Mouse (Mus musculus) embryo, embryonic 9.5 days (tissue): ENCODE data around the gene Stk11.
A peak's percentile ranks its signal among the peaks of the same experiment; 100 is the strongest.

ENCODE experiments used
- DNase-seq: peaks from one replicate; pipeline ENCODE4 v3.0.0-alpha.2; 2017; ENCODE audit errors: extremely low spot score

Stk11 gene

GRCm38 (mm10) chr10:80095547-80095946 lies 20.1 kb upstream of the Stk11 start:
- no peak for DNase-seq

- peak; percentile 63 for DNase-seq
Measured at GRCm38 (mm10) chr10:80097275-80097674, 18.3 kb upstream of the Stk11 start.

GRCm38 (mm10) chr10:80098630-80099029 lies 17.0 kb upstream of the Stk11 start:
- no peak for DNase-seq

- no peak for DNase-seq
Measured at GRCm38 (mm10) chr10:80100982-80101381, 14.6 kb upstream of the Stk11 start.

GRCm38 (mm10) chr10:80102216-80102915 lies 13.2 kb upstream of the Stk11 start:
- peak; percentile 86 for DNase-seq

GRCm38 (mm10) chr10:80103032-80103431 lies 12.6 kb upstream of the Stk11 start:
- no peak for DNase-seq

GRCm38 (mm10) chr10:80104181-80104580 lies 11.4 kb upstream of the Stk11 start:
- no peak for DNase-seq

- no peak for DNase-seq
Measured at GRCm38 (mm10) chr10:80105460-80105859, 10.1 kb upstream of the Stk11 start, which contains the start of gene Sbno2. Gene Sbno2 (minus strand): TSS chr10:80105571.

- DNase-seq = no peak
Measured at GRCm38 (mm10) chr10:80105926-80106325, 9.7 kb upstream of the Stk11 start.

- DNase-seq = no peak
Measured at GRCm38 (mm10) chr10:80107678-80108077, 7.9 kb upstream of the Stk11 start.

GRCm38 (mm10) chr10:80114341-80115284 lies 990 bp upstream of the Stk11 start:
- peak; percentile 93 for DNase-seq

- no peak for DNase-seq
Measured at GRCm38 (mm10) chr10:80115944-80116335, 337 bp downstream of the Stk11 start.

- peak; percentile 46 for DNase-seq
Measured at GRCm38 (mm10) chr10:80116563-80116926, 942 bp downstream of the Stk11 start.

GRCm38 (mm10) chr10:80116927-80117691 lies 1.5 kb downstream of the Stk11 start:
- DNase-seq = peak; percentile 34

- no peak for DNase-seq
Measured at GRCm38 (mm10) chr10:80117736-80118135, 2.1 kb downstream of the Stk11 start.

- DNase-seq = no peak
Measured at GRCm38 (mm10) chr10:80118552-80118951, 2.9 kb downstream of the Stk11 start.

- no peak for DNase-seq
Measured at GRCm38 (mm10) chr10:80120146-80120545, 4.5 kb downstream of the Stk11 start.

- DNase-seq = no peak
Measured at GRCm38 (mm10) chr10:80121639-80122038, 6.0 kb downstream of the Stk11 start.

- no peak for DNase-seq
Measured at GRCm38 (mm10) chr10:80123932-80124562, 8.4 kb downstream of the Stk11 start.

GRCm38 (mm10) chr10:80127920-80128319 lies 12.3 kb downstream of the Stk11 start:
- no peak for DNase-seq

- DNase-seq = no peak
Measured at GRCm38 (mm10) chr10:80129846-80130245, 14.2 kb downstream of the Stk11 start.
